In the genomic region with DNA sequence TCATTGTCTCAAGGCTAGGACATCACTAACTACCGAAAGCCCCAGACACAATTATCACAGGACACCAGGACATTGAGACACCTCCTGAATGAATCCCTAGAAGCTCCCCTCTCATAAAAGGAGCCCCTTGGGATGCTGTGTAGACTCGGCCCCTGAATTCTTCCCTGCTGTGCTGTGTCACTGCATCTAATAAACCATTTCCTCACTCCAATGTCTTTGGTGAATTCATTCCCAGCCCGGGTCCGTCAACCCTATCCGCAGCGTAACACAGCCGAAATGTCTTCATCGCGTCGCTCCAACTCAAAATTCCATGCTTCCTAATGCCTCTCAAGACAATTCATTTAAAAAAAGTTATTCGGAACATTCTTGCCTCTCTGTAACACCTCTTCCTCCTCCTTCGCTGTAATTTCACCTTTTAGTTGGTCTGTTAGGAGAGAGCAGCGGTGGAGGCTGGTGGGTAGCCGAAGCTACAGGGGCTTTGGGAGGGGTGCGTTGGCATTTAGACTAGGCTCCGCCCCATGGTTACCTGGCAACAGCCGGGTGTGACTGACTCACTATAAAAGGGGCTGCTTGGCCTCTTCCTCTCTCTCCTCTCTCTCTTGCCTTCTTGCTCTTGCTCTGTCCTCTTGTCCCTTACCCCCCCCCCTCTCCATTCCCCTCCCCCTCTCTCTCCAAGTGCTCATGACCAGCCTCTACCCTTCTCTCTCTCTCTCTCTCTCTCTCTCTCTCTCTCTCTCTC, we compare ENCODE assay signal across 14 mouse cellular contexts. TPM values are rescaled to one million over a fixed set of nuclear protein-coding genes. Genes with fewer than 3 reads are reported as not detected.
DNase-seq lines count a peak whose midpoint lies in the region; ATAC-seq lines count a peak whose summit lies in the region.
"Had no signal": no experiment of that assay in that cellular context is flagged by ENCODE, and none has a peak within 500 bp of the region (broad histone marks: within the 10 kb centered on the region; RNA-seq: fewer than 3 reads in every experiment).

No protein-coding gene starts in this region.

- peak; percentile 45 for DNase-seq in limb, embryonic 11.5 days (ENCODE audit: low spot score)
- no peak for DNase-seq in limb, embryonic 10.5 days (ENCODE audit: low spot score)
- DNase-seq in embryonic facial prominence, embryonic 10.5 days (ENCODE audit: low spot score): peak; percentile 43
- DNase-seq in thymus, postnatal 14 days: peak; percentile 55
- DNase-seq in layer of hippocampus, postnatal 10 days (ENCODE audit: low spot score in 2 of 2): no peak
- no peak for DNase-seq in heart, adult 8-10 months (ENCODE audit: low spot score)
- no peak for DNase-seq in B cell, adult 2 months
- DNase-seq: kidney, adult 11 months; lung, postnatal 14 days had no signal

- no peaks in the 10 kb centered on the region for H3K36me3 ChIP-seq in limb, embryonic 11.5 days (ENCODE audit: control insufficient read depth, insufficient read depth, low read length)
- no peaks in the 10 kb centered on the region for H3K36me3 ChIP-seq in limb, embryonic 10.5 days
- no peaks in the 10 kb centered on the region for H3K36me3 ChIP-seq in embryonic facial prominence, embryonic 10.5 days (replicated peaks)
- H3K36me3 ChIP-seq in limb, embryonic 15.5 days: no peaks in the 10 kb centered on the region
- H3K36me3 ChIP-seq: G1E; heart, embryonic 13.5 days had no signal

- 65% methylated on average over 17 of the region's 17 CpGs for WGBS in limb, embryonic 11.5 days
- WGBS in limb, embryonic 10.5 days: 70% methylated on average over 17 of the region's 17 CpGs
- 65% methylated on average over 17 of the region's 17 CpGs for WGBS in embryonic facial prominence, embryonic 10.5 days
- 50% methylated on average over 17 of the region's 17 CpGs for WGBS in limb, embryonic 15.5 days

- H3K27me3 ChIP-seq in limb, embryonic 11.5 days (ENCODE audit: control insufficient read depth, insufficient read depth, low read length): no peaks in the 10 kb centered on the region
- no peaks in the 10 kb centered on the region for H3K27me3 ChIP-seq in limb, embryonic 10.5 days (ENCODE audit: low read depth, poor library complexity, severe bottlenecking)
- H3K27me3 ChIP-seq in embryonic facial prominence, embryonic 10.5 days (replicated peaks; ENCODE audit: low read depth, poor library complexity, severe bottlenecking): no peaks in the 10 kb centered on the region
- no peaks in the 10 kb centered on the region for H3K27me3 ChIP-seq in limb, embryonic 15.5 days
- H3K27me3 ChIP-seq: heart, embryonic 13.5 days had no signal

- H3K9ac ChIP-seq in limb, embryonic 11.5 days (ENCODE audit: low read length): no peak overlapping the region
- no peak overlapping the region for H3K9ac ChIP-seq in limb, embryonic 15.5 days
- H3K9ac ChIP-seq: heart, embryonic 13.5 days had no signal

- no peak overlapping the region for H3K4me3 ChIP-seq in limb, embryonic 11.5 days (ENCODE audit: low read depth, low read length)
- H3K4me3 ChIP-seq in limb, embryonic 10.5 days: no peak overlapping the region
- H3K4me3 ChIP-seq in embryonic facial prominence, embryonic 10.5 days: no peak overlapping the region
- H3K4me3 ChIP-seq in limb, embryonic 15.5 days: 0 out of 2 replicates have a peak overlapping the region, but pooled peaks have one; percentile 7
- H3K4me3 ChIP-seq: heart, embryonic 13.5 days had no signal

- no peaks in the 10 kb centered on the region for H3K9me3 ChIP-seq in limb, embryonic 11.5 days (ENCODE audit: control insufficient read depth, low read length)
- H3K9me3 ChIP-seq in limb, embryonic 10.5 days (replicated peaks): no peaks in the 10 kb centered on the region
- no peaks in the 10 kb centered on the region for H3K9me3 ChIP-seq in embryonic facial prominence, embryonic 10.5 days
- no peaks in the 10 kb centered on the region for H3K9me3 ChIP-seq in limb, embryonic 15.5 days
- H3K9me3 ChIP-seq: heart, embryonic 13.5 days had no signal

- ATAC-seq in limb, embryonic 11.5 days (ENCODE audit: insufficient number of reproducible peaks, low FRiP score, low TSS enrichment, low read depth): no peak
- no peak for ATAC-seq in limb, embryonic 15.5 days (ENCODE audit: insufficient number of reproducible peaks, low FRiP score, low TSS enrichment, low read depth)

- no peak overlapping the region for H3K27ac ChIP-seq in limb, embryonic 11.5 days (replicated peaks; ENCODE audit: low read depth, low read length)
- no peak overlapping the region for H3K27ac ChIP-seq in limb, embryonic 10.5 days
- no peak overlapping the region for H3K27ac ChIP-seq in embryonic facial prominence, embryonic 10.5 days (replicated peaks)
- H3K27ac ChIP-seq in limb, embryonic 15.5 days: peak overlapping the region; percentile 33; the same call in 1 of the 2 replicates
- H3K27ac ChIP-seq: heart, embryonic 13.5 days had no signal

- 0 out of 2 replicates have a peak, but pooled peaks cover 4% of the 10 kb centered on the region for H3K4me1 ChIP-seq in limb, embryonic 11.5 days (ENCODE audit: control insufficient read depth, insufficient read depth, low read length)
- H3K4me1 ChIP-seq in limb, embryonic 10.5 days: peaks cover 17% of the 10 kb centered on the region
- H3K4me1 ChIP-seq in embryonic facial prominence, embryonic 10.5 days: peaks cover 17% of the 10 kb centered on the region
- H3K4me1 ChIP-seq in limb, embryonic 15.5 days: peaks cover 9% of the 10 kb centered on the region

- H3K4me2 ChIP-seq in limb, embryonic 11.5 days (ENCODE audit: low read depth, severe bottlenecking): no peak overlapping the region
- 0 out of 2 replicates have a peak overlapping the region, but pooled peaks have one; percentile 14 for H3K4me2 ChIP-seq in limb, embryonic 15.5 days
- H3K4me2 ChIP-seq: heart, embryonic 13.5 days had no signal

RNA-seq across cellular contexts. Expression of gene 1700012B07Rik, which starts 25.6 kb away (rescaled TPM):
- polyA plus RNA-seq in limb, embryonic 11.5 days (2014; fragmentation: Nextera tagmentation; extraction: Ambion mirVana): not detected in 2 replicates
- polyA plus RNA-seq in limb, embryonic 10.5 days (2016; fragmentation: Nextera tagmentation; extraction: Ambion mirVana): not detected in 2 replicates
- not detected in 2 replicates for polyA plus RNA-seq in embryonic facial prominence, embryonic 10.5 days (2016; fragmentation: Nextera tagmentation; extraction: Ambion mirVana)
- not detected in 2 replicates for polyA plus RNA-seq in limb, embryonic 15.5 days (2015; fragmentation: Nextera tagmentation; extraction: Ambion mirVana)
- total RNA-seq in layer of hippocampus, postnatal 10 days (2021): not detected
- total RNA-seq in heart, adult 8-10 months (2022): not detected
- total RNA-seq: common myeloid progenitor, adult 5-6 weeks; layer of hippocampus, postnatal 14 days had no signal
- polyA plus RNA-seq: G1E; heart, embryonic 13.5 days had no signal

Comparison
In these comparisons a context has a peak if more than half of its experiments do, and no peak if none do; other contexts are left out.
1. DNase-seq: peak in limb, embryonic 11.5 days (single experiment), embryonic facial prominence, embryonic 10.5 days (single experiment) and thymus, postnatal 14 days (single experiment); none in limb, embryonic 10.5 days (single experiment), layer of hippocampus, postnatal 10 days (0 of 2), heart, adult 8-10 months (single experiment) and B cell, adult 2 months (0 of 2).